In genomic region chr19:34022759-34023158, GRCm38 (mm10) we compare ENCODE assay signal across 11 mouse cellular contexts. TPM values are rescaled to one million over a fixed set of nuclear protein-coding genes. Genes with fewer than 3 reads are reported as not detected.
DNase-seq lines count a peak whose midpoint lies in the region; ATAC-seq and TF ChIP-seq lines count a peak whose summit lies in the region.
"Had no signal": no experiment of that assay in that cellular context is flagged by ENCODE, and none has a peak within 500 bp of the region (broad histone marks: within the 10 kb centered on the region; RNA-seq: fewer than 3 reads in every experiment).

No protein-coding gene starts in this region.

- TF ChIP-seq CTCF in liver, postnatal 0 days (IDR thresholded peaks at IDR 0.05; ENCODE audit: low read depth): peak; percentile 53

- peak; percentile 53 for DNase-seq in embryonic facial prominence, embryonic 11.5 days (ENCODE audit: low spot score)
- DNase-seq in embryonic facial prominence, embryonic 10.5 days (ENCODE audit: low spot score): no peak
- DNase-seq in liver, postnatal 0 days: no peak
- no peak for DNase-seq in liver
- peak; percentile 26 for DNase-seq in brain, adult 2 months (ENCODE audit: low read depth, low spot score)
- DNase-seq in retina, postnatal 1 day: peak; percentile 19
- no peak for DNase-seq in testis, postnatal 14 days (ENCODE audit: low spot score)
- no peak for DNase-seq in urinary bladder, postnatal 4 days (ENCODE audit: low spot score in 2 of 2)
- DNase-seq: gastrocnemius, postnatal 14 days had no signal

- no peak for TF ChIP-seq EP300 in liver, postnatal 0 days (IDR thresholded peaks at IDR 0.05; ENCODE audit: low read depth)

- no peaks in the 10 kb centered on the region for H3K36me3 ChIP-seq in embryonic facial prominence, embryonic 11.5 days (replicated peaks; ENCODE audit: control insufficient read depth, insufficient read depth, low read depth, low read length)
- H3K36me3 ChIP-seq in embryonic facial prominence, embryonic 10.5 days (replicated peaks): no peaks in the 10 kb centered on the region
- H3K36me3 ChIP-seq in liver, postnatal 0 days (replicated peaks; ENCODE audit: insufficient read depth, low read length): no peaks in the 10 kb centered on the region

- H3K4me2 ChIP-seq in embryonic facial prominence, embryonic 11.5 days (ENCODE audit: low read depth, low read length): no peak overlapping the region
- H3K4me2 ChIP-seq in liver, postnatal 0 days (ENCODE audit: low read depth, low read length): no peak overlapping the region

- H3K9ac ChIP-seq in embryonic facial prominence, embryonic 11.5 days (replicated peaks; ENCODE audit: low read length): no peak overlapping the region
- H3K9ac ChIP-seq in liver, postnatal 0 days (replicated peaks): no peak overlapping the region

- H3K9me3 ChIP-seq in embryonic facial prominence, embryonic 11.5 days (replicated peaks; ENCODE audit: control insufficient read depth, low read length): no peaks in the 10 kb centered on the region
- no peaks in the 10 kb centered on the region for H3K9me3 ChIP-seq in embryonic facial prominence, embryonic 10.5 days
- H3K9me3 ChIP-seq in liver, postnatal 0 days (ENCODE audit: low read length): no peaks in the 10 kb centered on the region

- no peaks in the 10 kb centered on the region for H3K27me3 ChIP-seq in embryonic facial prominence, embryonic 11.5 days (ENCODE audit: control insufficient read depth, insufficient read depth, low read length)
- H3K27me3 ChIP-seq in embryonic facial prominence, embryonic 10.5 days (replicated peaks; ENCODE audit: low read depth, poor library complexity, severe bottlenecking): no peaks in the 10 kb centered on the region
- H3K27me3 ChIP-seq in liver, postnatal 0 days (ENCODE audit: insufficient read depth, low read length): no peaks in the 10 kb centered on the region

- ATAC-seq in embryonic facial prominence, embryonic 11.5 days (replicated peaks; ENCODE audit: insufficient number of reproducible peaks, low FRiP score, low TSS enrichment, low read depth): no peak
- ATAC-seq in liver, postnatal 0 days: no peak
- ATAC-seq: inflammation-experienced regulatory T-cells, adult 6 months had no signal

- 53% methylated on average over 3 of the region's 3 CpGs for WGBS in embryonic facial prominence, embryonic 11.5 days
- 50% methylated on average over 3 of the region's 3 CpGs for WGBS in embryonic facial prominence, embryonic 10.5 days
- 31% methylated on average over 3 of the region's 3 CpGs for WGBS in liver, postnatal 0 days (ENCODE audit: insufficient replicate concordance)

- H3K4me1 ChIP-seq in embryonic facial prominence, embryonic 11.5 days (ENCODE audit: control insufficient read depth, insufficient read depth, low read length): no peaks in the 10 kb centered on the region
- H3K4me1 ChIP-seq in embryonic facial prominence, embryonic 10.5 days: no peaks in the 10 kb centered on the region
- H3K4me1 ChIP-seq in liver, postnatal 0 days (ENCODE audit: insufficient read depth): no peaks in the 10 kb centered on the region

- no peak overlapping the region for H3K27ac ChIP-seq in embryonic facial prominence, embryonic 11.5 days (replicated peaks; ENCODE audit: low read depth, low read length)
- no peak overlapping the region for H3K27ac ChIP-seq in embryonic facial prominence, embryonic 10.5 days (replicated peaks)
- H3K27ac ChIP-seq in liver, postnatal 0 days (ENCODE audit: low read depth): no peak overlapping the region

- no peak overlapping the region for H3K4me3 ChIP-seq in embryonic facial prominence, embryonic 11.5 days (ENCODE audit: low read depth, low read length)
- no peak overlapping the region for H3K4me3 ChIP-seq in embryonic facial prominence, embryonic 10.5 days
- no peak overlapping the region for H3K4me3 ChIP-seq in liver, postnatal 0 days (ENCODE audit: low read depth, low read length)

RNA-seq across cellular contexts. Expression of gene Lipk, which starts 14.7 kb away (rescaled TPM):
- not detected in 2 replicates for polyA plus RNA-seq in embryonic facial prominence, embryonic 11.5 days (2014; fragmentation: Nextera tagmentation; extraction: Ambion mirVana)
- not detected in 2 replicates for polyA plus RNA-seq in embryonic facial prominence, embryonic 10.5 days (2016; fragmentation: Nextera tagmentation; extraction: Ambion mirVana)
- polyA plus RNA-seq in liver, postnatal 0 days (2015; fragmentation: Nextera tagmentation; extraction: Ambion mirVana): not detected in 2 replicates
- polyA plus RNA-seq: inflammation-experienced regulatory T-cells, adult 6 months; stomach, embryonic 14.5 days had no signal

RNA-seq across cellular contexts. Expression of gene Lipn, which starts 44.4 kb away (rescaled TPM):
- not detected in 2 replicates for polyA plus RNA-seq in embryonic facial prominence, embryonic 11.5 days (2014; fragmentation: Nextera tagmentation; extraction: Ambion mirVana)
- polyA plus RNA-seq in embryonic facial prominence, embryonic 10.5 days (2016; fragmentation: Nextera tagmentation; extraction: Ambion mirVana): not detected in 2 replicates
- not detected in 2 replicates for polyA plus RNA-seq in liver, postnatal 0 days (2015; fragmentation: Nextera tagmentation; extraction: Ambion mirVana)
- polyA plus RNA-seq: inflammation-experienced regulatory T-cells, adult 6 months had no signal

Comparison
In these comparisons a context has a peak if more than half of its experiments do, and no peak if none do; other contexts are left out.
1. DNase-seq: peak in embryonic facial prominence, embryonic 11.5 days (single experiment), brain, adult 2 months (single experiment) and retina, postnatal 1 day (single experiment); none in embryonic facial prominence, embryonic 10.5 days (single experiment), liver, postnatal 0 days (single experiment), liver (single experiment), testis, postnatal 14 days (single experiment) and urinary bladder, postnatal 4 days (0 of 2).